In the genomic region with DNA sequence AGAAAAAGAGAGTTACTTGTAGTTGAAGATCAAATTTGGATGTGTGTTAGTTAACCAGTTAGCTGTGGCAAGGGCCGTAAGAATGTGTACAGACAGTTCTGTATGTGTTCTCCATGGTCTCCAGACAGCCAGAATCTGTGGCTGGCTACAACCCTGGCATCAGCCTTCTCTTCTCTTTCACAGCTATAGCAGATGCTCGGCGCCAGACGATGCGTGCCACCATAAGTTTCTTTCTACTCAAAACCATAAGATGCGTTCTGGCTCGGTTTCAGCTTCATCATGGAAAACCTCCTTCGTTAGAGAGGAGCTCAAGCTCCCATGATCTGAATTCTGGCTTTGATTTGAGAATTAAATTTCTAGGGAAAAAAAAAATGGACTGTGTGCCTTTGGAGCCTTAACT, we compare ENCODE assay signal across 19 mouse cellular contexts.
A peak's percentile ranks its signal among the peaks of the same experiment; 100 is the strongest.
DNase-seq lines count a peak whose midpoint lies in the region; ATAC-seq lines count a peak whose summit lies in the region.
"Had no signal": no experiment of that assay in that cellular context is flagged by ENCODE, and none has a peak within 500 bp of the region (broad histone marks: within the 10 kb centered on the region; RNA-seq: fewer than 3 reads in every experiment).

No protein-coding gene starts in this region.

- H3K27ac ChIP-seq in limb, embryonic 13.5 days = no peak overlapping the region
- H3K27ac ChIP-seq: embryonic facial prominence, embryonic 13.5 days; gastrocnemius, adult 2 months; hindbrain, embryonic 10.5 days; macrophage; neural tube, embryonic 12.5 days had no signal

- H3K4me1 ChIP-seq in limb, embryonic 13.5 days = 0 out of 2 replicates have a peak, but pooled peaks cover 4% of the 10 kb centered on the region
- H3K4me1 ChIP-seq: embryonic facial prominence, embryonic 13.5 days; hindbrain, embryonic 10.5 days; neural tube, embryonic 12.5 days had no signal

- no peaks in the 10 kb centered on the region for H3K36me3 ChIP-seq in limb, embryonic 13.5 days
- H3K36me3 ChIP-seq: embryonic facial prominence, embryonic 13.5 days; G1E; hindbrain, embryonic 10.5 days; neural tube, embryonic 12.5 days had no signal

- no peak for ATAC-seq in limb, embryonic 13.5 days (ENCODE audit: low FRiP score, low read depth)
- ATAC-seq in inflammation-experienced regulatory T-cells, adult 6 months = no peak
- ATAC-seq: midbrain, embryonic 16.5 days had no signal

- WGBS in limb, embryonic 13.5 days = 74% methylated on average over 8 of the region's 8 CpGs

- H3K9ac ChIP-seq in limb, embryonic 13.5 days = no peak overlapping the region
- H3K9ac ChIP-seq: embryonic facial prominence, embryonic 13.5 days; neural tube, embryonic 12.5 days had no signal

- H3K9me3 ChIP-seq in limb, embryonic 13.5 days = no peaks in the 10 kb centered on the region
- H3K9me3 ChIP-seq: embryonic facial prominence, embryonic 13.5 days; hindbrain, embryonic 10.5 days; neural tube, embryonic 12.5 days had no signal

- no peaks in the 10 kb centered on the region for H3K27me3 ChIP-seq in limb, embryonic 13.5 days
- H3K27me3 ChIP-seq: embryonic facial prominence, embryonic 13.5 days; neural tube, embryonic 12.5 days had no signal

- 0 out of 2 replicates have a peak overlapping the region, but pooled peaks have one; percentile 25 for H3K4me2 ChIP-seq in limb, embryonic 13.5 days (replicated peaks)
- H3K4me2 ChIP-seq: embryonic facial prominence, embryonic 13.5 days; heart, embryonic 11.5 days; neural tube, embryonic 12.5 days had no signal

- intact Hi-C loops in gastrocnemius, postnatal 36 days (cut with DNase I) = no loop called here

- peak; percentile 81 for DNase-seq in brain, adult 2 months (ENCODE audit: low read depth, low spot score)
- peak; percentile 24 to 70 for DNase-seq in frontal cortex, adult 2 months (ENCODE audit: extremely low spot score in 1 of 2, low spot score in 1 of 2)
- DNase-seq in layer of hippocampus, postnatal 10 days (ENCODE audit: low spot score in 2 of 2) = peak; percentile 4 to 18
- no peak for DNase-seq in cerebellum, adult 8-10 months
- DNase-seq in gastrocnemius, postnatal 36 days = no peak
- no peak for DNase-seq in embryo, embryonic 10 days (ENCODE audit: low spot score)
- DNase-seq: cerebellum, adult 9-10 months; gastrocnemius, adult 2 months; kidney, adult 18-20 months; thymus, postnatal 36 days had no signal

- H3K4me3 ChIP-seq in limb, embryonic 13.5 days = no peak overlapping the region
- H3K4me3 ChIP-seq: embryonic facial prominence, embryonic 13.5 days; gastrocnemius, adult 2 months; hindbrain, embryonic 10.5 days; neural tube, embryonic 12.5 days had no signal

Comparison
In these comparisons a context has a peak if more than half of its experiments do, and no peak if none do; other contexts are left out.
1. DNase-seq: peak in brain, adult 2 months (single experiment), frontal cortex, adult 2 months (2 of 2) and layer of hippocampus, postnatal 10 days (2 of 2); none in cerebellum, adult 8-10 months (single experiment), gastrocnemius, postnatal 36 days (0 of 2) and embryo, embryonic 10 days (single experiment).